Mouse (Mus musculus) layer of hippocampus, adult 9-10 months (tissue): ENCODE measurements at regions not wholly inside any gene's neighbourhood (a gene's known extent, or its start where the extent isn't known, plus 50 kb on each side); places are given as distances from the start of the nearest gene placed in this dataset.

Experiments
- DNase-seq: peaks from one replicate; pipeline ENCODE4 v3.0.0; 2022; ENCODE audit warnings: low spot score

DNA sequence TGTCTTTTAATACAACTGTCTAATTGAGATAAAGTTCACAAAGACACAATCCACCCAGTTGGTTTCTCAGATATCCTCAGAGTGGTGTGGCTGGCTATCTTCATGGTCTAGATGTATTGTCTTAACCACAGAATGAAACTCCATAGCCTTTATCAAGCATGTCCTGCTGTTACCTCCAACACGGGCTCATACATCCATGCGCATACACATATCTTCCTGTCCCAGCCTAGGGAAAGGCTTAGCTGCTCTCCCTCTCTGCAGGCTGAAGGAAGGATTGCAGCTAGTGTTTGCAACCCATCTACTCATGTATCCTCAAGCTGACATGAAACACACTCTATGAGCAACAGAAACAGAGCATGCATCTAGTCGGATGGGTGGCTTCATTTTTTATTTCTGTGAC lies 517.2 kb upstream of the Mgmt start:
- no peak for DNase-seq

DNA sequence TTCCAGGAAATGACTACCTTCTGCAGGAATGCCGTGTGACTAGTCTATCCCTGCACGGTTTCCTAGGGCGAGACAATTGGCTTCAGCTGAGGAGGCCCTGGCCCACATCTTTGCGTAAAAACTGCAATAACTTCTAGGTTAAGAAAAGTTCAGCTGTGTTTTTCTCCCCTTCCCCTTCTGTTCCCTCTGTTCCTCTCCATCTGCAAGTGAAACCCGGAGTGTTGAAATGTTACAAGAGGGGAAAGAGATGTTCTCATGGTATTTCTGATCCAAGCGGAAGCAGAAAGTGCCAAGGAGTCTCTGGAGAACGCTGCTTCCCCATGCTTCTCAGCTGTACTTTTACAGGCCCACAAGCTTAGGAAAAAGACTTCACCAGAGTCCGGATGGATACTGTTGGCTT lies 516.7 kb upstream of the Mgmt start:
- no peak for DNase-seq

DNA sequence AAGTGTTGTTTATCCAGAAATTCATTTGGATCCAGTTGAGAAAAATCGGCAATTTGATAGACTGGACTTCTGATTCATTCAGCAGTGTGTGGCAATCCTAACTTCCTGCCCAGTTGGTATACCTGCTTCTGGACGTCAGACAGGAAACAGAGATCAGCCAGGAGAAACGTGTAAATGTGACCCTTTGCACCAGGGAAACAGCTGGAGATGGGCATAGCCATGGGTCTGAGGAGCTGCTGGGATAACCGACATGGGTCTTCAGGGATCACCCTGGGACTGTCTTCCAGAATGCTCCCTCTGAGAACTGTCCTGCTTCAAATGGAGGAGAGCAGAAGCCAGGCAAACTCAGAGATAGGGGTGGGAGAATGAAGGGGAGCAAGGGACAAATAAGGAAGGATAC lies 516.1 kb upstream of the Mgmt start:
- DNase-seq = no peak

DNA sequence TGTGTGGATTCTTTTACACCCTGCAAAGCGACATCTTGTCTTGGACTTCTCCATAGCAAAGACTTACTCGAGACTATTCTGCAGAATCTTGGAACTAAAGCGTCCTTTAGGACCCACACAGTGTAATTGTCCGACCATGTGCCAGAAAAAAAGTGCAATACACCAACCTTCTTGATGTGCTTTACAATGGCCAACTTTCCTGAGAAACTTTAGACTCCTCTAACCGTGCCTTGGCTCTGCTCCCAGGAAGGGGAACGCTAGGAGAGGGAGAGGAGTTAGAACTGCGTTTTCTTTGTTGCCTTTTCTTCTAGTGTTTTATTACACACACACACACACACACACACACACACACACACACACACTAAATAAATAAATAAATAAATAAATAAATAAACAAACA lies 515.1 kb upstream of the Mgmt start:
- no peak for DNase-seq

DNA sequence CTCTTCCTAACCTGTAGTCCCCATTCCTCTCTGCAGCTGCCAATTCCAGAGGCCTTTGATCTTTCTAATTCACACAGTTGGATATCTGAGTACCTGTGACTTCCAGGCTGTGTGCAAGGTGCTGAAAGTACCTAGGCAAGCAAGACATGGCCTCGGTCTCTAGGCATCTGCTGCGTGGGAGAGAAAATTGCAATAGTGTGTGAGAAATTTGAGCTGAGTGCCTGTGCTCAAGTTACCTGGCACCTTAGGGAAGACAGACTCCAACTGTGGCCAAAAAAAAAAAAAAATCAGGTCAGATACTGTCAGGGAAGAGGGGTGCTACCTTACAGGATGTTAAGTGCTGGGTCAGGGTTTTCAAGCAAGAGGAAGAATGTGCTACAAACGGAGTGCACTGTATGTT lies 514.7 kb upstream of the Mgmt start:
- no peak for DNase-seq

DNA sequence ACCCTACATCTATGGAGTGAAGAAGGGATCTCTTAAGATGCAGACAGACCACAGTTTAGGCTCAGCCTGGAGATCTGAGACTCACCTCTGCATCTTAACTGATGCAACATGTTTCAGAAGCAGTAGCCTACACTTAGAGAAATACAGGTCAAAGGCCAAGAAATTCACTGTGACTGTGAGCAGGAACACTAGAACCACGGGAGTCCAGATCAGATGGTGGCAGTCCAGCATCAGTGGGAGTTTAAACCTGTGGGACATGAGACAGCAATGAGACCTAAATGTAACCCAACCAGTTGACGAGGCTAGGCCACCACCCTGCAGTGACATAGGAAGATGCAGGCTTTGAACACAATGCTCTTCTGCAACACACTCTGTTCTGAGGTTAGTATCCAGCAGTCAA lies 511.1 kb upstream of the Mgmt start:
- no peak for DNase-seq

DNA sequence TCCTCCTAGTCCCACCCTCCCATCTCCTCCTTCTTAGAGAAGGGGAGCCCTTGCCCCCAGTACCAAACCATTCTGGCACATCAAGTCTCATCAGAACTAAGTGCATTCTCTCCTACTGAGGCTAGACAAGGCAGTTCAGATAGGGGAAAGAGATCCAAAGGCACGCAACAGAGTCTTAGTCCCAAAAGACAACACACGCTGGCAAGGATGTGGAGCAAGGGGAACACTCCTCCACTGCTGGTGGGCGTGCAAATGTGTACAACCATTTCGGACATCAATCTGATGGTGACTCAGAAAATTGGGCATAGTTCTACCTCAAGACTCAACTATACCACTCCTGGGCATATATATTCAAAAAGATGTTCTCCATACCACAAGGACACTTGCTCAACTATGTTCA lies 506.7 kb upstream of the Mgmt start:
- DNase-seq = no peak

DNA sequence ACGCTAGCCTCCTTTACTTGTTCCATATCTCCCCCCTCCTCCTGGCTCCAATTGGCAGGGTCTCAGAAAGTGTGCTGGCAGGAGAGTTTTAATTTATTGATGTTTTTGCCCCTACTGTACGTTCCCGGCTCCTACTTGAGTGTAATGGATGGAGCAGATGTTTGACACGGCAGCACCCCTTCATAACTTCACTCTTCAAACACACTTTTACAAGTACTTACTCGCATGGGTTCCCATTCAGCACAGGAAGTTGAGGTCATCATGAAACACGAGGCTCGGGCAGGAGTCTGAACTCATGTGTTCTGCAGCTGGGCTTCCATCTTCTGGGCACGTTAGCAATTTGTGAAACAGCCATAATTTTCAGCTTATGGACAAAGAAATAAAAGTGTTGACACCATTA lies 504.3 kb upstream of the Mgmt start:
- DNase-seq = no peak

DNA sequence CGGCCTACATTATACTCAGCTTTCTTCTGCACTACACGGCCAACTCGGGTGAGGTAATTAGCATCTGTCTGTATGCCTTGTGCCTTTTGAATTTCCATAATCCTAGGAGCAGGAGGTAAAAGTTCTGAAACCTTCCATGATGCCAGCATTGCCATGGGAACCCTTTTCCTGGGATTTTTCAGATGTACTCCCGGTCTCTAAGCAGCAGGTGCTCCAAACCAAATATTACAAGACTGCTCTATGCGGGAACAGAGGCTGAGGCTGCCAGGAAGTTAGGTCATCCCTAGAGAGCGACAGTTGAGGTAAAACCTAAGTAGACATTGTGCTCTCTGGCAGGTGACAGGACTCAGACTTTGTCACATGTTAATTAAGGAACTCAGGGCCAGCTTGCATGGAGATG lies 501.0 kb upstream of the Mgmt start:
- no peak for DNase-seq

DNA sequence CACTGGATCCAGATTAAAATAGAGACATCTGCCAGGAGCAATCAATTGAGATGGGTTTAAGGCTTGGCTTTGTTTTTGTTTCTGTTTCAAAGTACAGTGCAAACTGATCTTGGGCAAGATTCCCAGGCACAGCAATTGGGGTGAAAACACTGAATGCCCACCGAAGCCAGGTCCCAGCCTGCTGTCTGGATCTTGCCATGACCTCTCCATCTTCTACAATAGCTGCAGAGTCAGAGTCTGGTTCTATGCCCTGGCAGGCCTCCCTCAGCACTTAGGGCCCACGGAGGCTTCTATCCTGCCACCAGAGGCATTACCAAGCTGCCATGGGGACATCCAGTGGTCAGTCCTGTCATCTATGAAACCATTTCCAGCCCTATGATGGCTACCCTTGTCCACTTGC lies 498.6 kb upstream of the Mgmt start:
- no peak for DNase-seq

DNA sequence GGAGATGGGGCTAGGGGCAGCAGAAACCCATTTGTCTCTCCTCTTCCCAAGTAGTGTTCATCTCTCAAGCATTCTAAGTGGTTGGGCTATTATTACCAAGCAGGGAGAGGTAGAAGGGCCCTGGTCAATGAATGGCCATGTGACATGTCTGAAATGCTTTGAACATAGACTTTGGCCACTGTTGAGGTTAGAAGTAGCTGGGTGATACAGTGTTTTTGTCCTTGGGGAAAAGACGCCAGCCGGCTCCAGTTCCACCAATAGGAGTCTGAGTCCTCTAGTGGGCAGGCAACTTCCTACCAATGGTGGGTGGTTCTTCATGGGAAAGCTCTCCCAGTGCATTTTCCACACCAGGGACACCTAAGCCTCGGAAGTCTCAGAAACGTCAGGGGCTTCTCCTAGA lies 497.3 kb upstream of the Mgmt start:
- DNase-seq = no peak

DNA sequence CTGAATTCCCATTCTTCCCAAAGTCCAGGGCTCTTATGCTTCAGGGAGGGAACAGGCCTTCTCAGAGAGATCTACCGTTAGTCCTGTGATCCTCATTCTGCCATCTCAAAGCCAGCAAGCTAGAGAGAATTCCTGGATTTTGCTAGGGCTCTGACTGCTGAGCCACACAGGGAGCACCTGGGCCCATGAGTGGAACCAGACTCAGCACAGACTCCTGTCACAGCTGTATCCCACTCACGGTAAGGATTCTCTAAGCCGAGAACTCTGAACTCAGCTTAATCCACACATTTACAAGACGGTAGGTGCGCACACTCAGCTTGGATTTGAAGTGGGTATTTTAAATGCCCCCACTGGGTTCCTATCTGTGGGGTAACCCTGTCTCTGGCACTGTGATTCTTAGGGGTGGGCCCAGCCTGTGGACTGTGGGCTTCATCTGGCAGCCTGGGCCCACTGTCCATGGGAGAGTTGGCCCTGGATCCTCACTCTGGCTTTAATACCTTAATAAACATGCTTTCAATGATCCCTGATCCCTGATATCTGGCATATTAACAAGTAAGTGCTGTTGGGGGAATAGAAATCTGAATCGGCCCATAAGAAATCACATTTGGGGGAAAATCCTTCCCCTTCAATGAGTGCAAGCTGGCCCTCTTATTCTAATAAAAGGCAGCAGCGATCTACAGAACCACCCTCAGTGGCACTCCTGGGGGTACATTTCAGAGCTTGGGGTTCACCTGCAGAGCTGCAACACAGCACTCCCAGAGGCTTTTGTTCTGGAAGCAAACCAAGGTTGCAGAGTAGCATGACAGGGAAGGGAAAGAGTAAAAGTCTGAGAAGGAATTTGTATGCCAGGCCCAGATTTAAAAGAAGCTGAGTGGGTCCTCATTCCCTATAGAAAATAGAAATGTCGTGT lies 491.5 kb upstream of the Mgmt start:
- no peak for DNase-seq

DNA sequence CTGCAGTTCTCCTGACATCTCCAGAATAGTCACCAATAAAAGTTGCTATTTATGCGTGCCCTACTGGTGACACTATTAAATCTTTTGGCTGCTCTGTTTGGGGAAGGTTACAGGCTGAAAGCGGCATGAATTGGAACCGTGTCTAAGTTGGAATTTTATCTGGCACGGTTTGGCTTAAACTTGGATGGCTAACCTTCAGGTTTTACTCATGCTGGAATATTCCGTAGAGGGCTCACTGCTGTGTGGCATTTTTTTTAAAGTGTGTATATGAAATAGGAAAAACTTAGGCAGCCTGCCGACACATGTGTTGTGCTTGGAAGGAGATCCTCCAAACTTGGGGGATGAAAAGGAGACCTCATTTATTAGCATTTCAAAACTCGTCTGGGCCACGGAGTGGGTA lies 489.0 kb upstream of the Mgmt start:
- no peak for DNase-seq

DNA sequence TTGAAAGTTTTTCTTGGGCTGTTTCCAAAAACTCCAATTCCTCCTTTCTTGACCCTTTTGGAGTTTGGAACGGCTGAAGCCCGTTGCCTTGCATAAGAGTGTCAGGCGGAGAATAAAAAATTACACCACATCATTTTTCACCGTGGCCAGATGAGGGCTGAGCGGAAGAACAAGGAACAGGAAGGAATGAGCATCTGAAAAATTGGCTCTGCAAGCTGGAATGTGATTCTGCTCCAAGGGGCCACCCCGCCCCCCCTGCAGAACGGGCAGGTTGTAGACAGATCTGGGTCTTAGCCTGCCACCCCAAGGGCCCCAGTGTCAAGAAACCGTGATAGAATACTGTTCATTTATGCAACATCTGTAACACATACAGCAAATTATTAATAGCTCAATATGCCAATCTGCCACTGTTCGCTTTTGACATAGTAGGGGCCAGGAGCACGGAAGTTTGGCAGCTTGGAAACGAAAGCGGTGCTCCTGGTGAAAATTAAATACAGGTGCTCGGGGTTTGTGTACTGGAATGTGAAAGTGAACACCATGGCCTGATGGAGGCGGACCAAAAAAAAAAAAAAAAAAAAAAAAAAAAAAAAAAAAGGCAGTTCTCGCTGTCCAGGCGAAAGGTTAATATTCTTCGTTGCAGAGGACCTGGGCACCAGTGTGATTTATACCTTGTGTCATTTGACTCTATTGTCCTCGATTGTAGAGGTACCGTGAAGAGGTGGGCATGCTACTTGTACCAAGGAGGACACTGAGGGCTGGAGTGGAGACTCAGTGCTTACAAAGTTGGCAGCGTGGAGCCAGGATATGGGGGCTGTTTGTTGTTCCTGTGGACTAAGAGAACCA lies 487.9 kb upstream of the Mgmt start:
- no peak for DNase-seq

DNA sequence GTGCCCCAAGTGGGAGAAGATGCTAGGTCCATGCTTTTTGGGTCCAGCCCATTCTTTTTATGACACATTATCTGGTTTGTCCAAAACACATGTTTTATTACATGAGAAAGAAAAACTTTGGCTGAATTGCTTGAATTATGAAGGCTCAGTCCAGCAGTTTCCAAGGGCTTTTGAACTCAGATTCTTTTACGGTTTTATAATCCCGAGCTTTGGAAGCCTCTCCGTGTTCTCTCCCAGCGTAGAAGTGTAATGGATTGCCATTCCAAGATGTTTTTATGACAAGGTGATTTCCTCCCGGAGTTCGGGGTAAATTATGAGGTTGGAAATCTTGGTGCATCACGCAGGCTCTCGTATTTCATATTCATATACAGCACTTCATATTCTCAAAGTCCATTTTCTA lies 479.6 kb upstream of the Mgmt start:
- no peak for DNase-seq

DNA sequence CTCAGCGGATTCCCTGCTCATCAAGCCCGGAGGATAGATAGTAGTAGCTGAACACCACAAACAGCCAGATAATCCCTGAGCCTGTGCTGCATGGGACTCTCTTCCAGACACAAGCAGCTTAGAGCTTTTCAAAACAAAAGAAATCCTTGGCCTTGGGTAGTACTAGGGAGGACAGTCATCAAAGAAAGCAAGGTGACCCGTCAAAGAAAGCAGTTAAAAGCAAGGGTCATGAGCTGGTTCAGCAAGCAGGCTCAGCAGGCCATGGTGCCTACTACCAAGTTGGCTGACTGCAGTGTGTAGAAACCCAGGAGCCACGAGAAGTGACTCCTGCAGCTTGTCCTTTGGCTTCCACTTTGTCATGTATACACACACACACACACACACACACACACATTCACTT lies 477.1 kb upstream of the Mgmt start:
- DNase-seq = no peak

DNA sequence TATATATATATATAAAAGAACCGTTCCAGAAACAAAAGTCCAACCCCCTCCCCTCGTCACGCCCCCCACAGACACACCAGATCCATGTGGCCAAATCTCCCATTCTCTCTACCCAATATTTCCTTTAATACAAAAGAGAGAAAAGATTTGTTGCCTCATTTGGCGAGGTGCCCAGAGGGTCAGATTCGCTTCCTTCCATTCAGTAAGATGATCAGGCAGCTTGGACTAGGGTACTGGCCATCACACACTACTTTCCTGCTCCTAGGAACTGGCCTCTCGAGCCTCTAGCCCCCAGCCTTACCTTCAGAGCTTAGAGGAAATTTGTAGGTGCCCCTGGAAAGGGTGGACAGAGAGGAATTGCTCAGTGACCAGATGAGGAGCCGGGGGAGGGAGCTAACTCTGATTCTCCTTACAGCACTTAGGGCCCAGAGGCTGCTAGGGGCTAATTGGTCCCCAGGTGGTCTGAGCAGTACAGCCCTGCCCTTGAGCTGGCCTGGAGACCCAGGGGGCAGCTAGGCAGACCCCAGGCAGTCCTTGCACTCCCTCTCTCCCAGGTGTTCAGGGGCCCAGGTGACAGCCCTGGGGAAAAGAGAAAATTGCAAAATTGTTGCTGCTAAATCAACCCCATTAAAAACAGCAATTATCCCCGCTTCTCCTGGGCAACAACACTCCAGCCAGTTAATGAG lies 470.4 kb upstream of the Mgmt start:
- DNase-seq = no peak

DNA sequence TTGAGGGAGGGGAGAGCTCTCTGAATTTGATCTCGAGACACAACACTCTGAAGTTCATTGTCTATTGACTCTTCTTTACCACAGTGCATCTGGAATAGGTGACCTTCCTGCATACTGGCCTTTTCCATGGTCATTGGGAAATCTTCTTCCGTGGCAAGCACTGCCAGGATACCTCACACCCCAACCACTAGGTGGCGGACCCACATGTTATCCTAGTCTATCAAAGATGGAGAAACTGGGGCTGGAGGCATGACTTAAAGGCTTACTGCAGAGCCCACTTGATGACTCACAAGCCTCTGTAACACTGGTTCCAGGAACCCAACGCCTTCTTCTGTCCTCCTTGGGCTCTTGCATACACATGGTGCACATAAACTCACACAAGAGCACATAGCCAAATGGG lies 467.2 kb upstream of the Mgmt start:
- no peak for DNase-seq

DNA sequence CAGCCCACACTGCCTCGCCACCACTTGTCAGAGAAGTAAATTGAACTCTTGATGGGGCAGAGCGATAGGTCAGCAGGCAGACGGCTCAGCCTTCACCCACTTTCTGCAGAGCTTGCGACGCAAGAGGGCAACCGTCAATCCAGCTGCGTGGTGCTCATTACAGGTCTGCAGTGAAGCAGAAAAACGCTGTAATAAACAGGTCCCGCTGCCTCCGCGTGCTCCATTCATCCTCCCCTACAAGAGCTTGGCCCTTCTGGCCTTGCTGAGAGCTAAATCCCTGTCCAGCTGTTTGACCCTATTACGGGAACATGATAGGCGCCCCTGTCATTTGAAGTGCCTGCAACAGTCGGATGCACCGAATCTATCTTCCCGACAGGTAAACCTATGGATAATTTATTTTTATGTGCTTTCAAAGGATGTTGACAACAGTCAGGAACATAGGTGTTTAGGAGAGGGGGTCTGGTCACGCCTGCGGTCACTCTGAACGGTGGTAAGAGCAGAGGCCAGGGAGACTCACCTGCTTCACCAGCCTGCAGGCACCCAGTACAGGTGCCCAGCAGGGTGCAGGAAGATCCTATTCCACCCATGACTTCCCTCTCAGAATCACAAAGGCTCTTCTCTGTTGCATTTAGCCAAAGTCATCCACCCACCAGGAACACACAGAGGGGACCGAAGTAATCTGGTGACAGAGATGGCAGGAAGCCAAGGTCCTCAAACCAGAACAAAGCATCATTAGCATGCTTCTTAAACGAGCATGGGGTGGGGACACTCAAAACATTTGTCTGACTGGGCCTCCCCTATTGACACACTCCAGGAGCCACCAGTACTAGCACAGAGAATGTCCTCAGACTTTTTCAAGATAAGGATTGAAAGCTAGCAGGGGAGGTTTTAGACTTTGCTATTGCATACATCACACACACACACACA lies 464.1 kb upstream of the Mgmt start:
- no peak for DNase-seq

DNA sequence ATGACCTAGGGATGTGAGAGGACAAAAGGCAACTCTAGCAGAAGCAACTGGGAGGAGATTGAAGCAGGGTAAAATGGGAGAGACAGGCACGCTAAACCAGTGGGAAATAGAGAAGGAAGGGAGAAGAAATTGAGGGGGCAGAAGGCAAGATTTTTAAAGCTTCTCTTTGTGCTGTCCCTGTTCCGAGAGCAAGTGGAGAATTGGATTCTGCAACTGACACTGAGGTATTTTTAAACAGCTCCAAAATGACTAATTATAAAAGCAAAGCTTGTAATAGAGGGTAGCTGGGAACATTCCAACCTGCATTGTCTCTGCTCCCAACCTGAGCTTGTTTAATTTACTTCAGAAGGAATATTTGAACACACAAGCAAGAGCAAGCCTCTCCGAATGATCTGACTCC lies 460.7 kb upstream of the Mgmt start:
- no peak for DNase-seq

DNA sequence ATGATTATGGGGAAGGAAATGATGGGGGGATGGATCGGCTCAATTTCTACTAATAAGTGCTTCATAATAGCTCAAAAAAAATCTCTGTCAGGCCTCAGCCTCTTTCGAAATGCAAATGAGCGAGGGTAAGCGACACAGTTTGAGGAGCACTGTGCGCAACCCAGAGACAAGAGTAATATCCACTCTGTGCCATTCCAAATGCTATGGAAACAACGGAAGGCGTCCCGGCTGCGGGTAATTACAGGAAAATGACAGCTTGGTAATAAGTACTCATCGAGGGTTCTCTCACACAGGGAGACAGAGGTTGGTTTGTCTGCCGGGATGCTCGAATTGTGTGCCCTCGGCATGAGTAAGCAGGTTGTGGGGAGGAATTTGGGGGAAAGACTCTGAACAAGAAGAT lies 459.9 kb upstream of the Mgmt start:
- no peak for DNase-seq

DNA sequence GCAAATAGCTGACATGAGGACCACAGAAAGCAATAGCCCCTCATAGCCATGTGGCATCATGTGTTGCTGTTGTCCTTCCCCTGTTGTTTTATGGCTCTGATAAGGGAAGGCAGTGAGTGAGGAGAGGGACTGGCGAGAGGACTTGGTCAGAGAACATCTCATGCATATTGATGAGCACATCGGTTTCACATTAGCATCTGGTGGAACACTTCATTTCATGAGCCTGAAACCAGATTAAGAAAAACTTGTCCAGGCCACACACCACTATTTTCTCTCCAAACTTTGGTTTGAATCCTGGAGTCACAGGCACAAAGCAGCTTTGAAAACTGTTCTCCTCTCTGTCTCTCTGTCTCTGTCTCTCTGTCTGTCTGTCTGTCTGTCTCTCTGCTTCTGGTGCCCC lies 451.0 kb upstream of the Mgmt start:
- no peak for DNase-seq
